Mouse (Mus musculus) c-Kit-positive CD71-positive TER-119-negative erythroid progenitor cells, embryonic 14.5 days (primary cell): ENCODE measurements at regions not wholly inside any gene's neighbourhood (a gene's known extent, or its start where the extent isn't known, plus 50 kb on each side); places are given as distances from the start of the nearest gene placed in this dataset.

Experiments
- DNase-seq: peaks from one replicate; pipeline ENCODE4 v3.0.0-alpha.2; 2013; ENCODE audit warnings: low read depth

DNA sequence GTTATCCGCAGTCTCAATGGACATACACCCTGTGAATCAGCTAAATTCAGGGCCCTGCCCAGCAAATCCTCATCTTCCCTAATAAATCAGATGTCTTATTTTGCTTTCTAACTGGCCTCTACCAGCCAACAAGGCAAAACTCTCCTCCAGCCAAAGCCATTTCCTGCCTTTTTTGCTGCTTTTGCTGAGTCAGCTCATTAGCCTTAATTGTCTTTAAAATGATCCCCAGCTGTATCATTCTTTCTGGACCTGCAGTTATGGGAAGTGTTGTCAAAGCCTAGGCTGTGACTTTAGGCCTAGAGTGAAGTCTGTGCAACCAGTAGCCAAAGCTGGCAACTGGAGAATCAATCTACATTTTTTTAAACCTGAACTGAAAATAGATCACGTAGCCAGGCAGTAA lies 81.4 kb downstream of the Mtpn start:
- no peak for DNase-seq

DNA sequence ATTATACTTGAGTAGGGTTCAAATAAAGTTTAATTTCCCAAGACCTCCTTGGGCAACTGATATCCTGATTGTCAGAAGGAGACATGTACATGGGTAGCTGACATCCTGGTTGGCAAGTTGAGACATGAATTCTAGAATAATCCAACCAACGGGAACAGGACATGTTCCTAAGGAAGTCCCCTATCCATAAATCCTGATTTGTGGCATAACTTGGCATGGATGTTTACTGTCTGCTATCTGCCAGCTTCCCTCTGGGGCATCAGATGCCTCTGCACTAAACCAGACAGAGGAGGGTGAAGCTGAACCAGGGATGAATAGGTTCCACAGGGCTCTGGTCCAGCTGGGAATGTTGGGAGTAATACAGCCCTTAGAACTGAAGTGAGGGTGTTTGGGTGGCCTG lies 94.7 kb downstream of the Mtpn start:
- no peak for DNase-seq

DNA sequence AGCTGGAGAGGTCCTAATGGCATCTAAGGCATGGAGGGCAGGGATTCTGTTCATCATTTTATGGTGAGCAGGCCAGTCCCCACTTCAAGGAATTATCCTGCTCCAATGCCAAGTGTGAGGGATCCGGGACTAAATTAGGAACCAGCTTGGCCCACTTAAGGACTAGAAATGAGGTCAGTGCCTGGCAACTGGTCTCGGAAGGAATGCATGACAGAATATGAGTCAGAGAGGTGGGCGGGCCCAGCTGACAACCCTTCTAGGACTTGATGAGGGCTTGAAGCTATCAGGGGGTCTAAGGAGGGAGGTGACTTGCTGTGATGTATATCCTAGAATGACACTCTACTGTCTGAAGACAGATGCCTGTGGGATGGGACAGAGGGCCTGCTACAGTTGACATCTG lies 100.4 kb upstream of the Fam180a start:
- no peak for DNase-seq

DNA sequence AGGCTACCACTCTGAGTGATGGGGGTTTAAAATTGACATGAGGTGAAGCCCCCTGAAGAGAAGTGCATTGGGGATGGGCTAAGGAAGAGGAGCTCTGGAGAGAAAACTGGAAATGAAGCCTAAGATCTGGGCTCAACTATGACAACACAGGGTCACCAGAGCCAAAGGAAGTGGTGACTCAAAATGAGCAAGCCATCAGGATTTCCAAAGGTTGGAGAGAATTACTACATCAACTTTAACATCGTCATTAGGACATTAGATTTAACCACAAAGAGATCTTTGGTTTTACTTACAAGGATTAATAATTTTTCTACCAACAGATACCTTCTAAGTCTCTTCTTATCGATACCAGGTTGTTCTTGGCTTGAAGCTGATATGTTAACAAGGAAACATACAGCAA lies 98.6 kb upstream of the Fam180a start:
- no peak for DNase-seq

DNA sequence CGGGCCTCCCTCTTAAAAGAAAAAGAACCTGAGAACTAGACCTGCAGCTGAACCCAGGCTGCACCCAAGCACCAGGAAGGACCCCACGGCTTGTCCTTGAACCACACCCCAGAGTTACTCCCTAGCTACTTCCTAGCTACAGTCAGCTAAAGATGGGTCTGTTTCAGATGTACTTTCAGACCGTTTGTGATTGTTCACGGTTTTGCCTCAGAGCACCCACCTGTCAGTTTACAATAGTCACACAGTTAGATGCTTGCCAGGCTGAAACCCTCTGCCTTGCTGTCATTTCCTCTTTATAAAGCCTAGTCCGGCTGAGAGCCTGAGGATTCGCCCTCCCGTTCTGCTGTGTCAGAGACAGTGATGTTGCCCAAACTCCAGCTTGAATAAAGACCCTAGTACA lies 95.0 kb upstream of the Fam180a start:
- DNase-seq, result no peak

DNA sequence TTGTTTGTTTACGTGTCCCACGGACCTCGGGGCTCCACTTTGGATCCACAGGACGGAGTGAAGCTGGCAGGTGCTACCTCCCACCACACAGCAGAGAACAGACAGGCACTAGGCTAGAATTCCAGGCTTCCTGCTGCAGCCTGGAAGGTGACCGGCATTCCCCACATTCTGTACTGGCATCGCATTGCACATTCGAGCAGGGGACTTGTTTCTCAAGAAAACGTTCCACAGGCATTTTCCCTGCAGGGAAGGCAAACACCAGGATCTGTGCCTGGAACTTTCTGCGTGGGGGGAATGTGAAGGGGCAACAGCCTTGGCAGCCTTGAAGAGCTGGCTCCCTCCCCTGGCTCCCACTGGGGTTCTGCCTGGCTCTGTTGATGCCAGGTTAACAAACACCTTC lies 79.1 kb upstream of the Fam180a start:
- no peak for DNase-seq

GRCm38 (mm10) chr6:35403341-35403910 lies 77.5 kb upstream of the Fam180a start:
- no peak for DNase-seq

DNA sequence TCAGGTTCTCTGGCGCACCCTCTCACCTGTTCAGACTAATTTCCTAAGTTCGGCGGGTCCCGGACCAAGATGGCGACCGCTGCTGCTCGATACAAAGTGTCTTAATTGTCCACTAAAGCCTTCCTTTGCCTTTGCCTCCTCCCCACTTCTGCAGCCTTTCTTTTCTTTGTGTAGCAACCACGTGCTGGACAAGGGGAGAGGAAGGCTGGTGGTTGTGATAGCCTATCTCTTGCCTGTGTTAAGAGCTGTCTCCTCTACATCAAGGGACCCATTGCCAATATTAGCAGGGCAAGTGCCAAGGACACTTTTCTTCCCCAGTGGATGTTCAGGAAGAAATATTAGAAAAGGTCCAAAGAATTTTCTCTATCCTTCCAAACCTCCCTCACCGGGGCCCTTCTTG lies 69.8 kb upstream of the Fam180a start:
- DNase-seq, result no peak

DNA sequence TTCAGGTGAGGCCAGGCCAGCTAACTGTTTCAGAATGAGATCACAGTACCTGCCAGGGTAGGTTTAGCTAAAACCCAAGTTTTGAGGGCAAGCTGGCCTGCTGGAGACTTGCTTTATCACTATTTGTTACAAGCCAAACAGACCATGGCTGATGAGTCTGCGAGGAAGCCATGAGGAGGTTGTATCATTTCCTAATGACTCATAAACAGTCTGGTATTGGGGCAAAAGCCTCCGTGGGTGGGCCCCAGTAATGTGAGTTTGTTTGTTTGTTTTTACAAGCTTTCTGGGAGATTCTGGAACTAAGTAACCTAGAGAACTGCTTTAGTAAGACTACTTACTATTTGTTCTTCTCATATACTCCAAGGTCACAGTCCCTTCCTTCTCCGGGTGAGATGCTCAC lies 62.9 kb upstream of the Fam180a start:
- DNase-seq, result no peak

DNA sequence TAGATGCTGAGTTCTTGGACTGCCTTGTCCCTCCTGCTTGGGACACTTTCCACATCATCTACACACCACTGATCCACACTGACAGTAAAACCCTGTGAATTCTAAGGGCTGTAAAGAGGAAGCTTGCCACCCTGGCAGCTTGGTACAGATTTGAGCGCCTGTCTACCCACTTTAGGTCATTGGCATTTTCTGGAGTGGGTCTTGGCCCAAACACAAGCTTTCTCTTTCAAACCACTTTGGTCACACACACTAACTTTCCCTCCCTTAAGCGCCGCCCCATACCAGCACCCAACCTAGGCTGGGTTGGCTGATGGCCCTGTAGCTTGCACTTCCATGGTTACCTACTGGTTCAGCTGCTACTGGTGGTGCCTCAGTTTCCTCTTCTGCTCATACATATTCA lies 55.6 kb upstream of the Fam180a start:
- DNase-seq, result no peak

DNA sequence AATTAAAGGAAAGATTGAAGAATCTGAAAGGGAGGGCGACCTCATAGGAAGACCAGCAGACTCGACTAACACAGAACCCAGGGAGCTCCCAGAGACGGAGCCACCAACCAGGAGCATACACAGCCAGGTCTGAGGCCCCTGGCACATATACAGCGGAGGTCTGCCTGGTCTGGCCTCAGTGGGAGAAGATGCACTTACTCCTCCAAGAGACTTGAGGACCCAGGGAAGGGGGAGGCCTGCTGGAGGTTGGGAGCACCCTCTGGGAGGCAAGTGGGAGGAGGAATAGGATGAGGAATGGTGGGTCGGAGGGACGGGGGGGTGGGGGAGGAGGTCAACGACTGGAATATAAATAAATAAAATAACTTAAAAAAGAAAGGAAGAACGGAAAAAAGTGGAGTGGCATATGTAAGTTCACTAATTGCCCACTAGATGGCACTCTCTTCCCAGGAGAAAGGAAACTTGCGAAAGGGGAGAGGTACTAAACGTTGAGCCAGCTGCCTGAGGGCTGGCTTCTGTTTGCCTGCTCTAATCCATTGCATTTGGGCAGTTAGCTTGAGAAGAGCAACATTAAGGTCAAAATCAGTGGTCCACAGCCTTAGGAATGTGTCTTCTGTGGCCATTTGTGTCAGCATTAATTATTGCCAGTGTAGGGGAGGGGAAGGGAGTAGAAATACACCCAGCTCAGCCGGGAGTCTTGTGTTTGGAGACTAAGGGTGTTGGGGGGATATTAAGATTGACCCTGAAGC lies 55.0 kb upstream of the Fam180a start:
- peak; percentile 46 for DNase-seq

- DNase-seq, result peak; percentile 67
Observed at GRCm38 (mm10) chr6:35379890-35380289, 53.9 kb upstream of the Fam180a start.

GRCm38 (mm10) chr6:35378851-35379250 lies 52.9 kb upstream of the Fam180a start:
- DNase-seq, result no peak

DNA sequence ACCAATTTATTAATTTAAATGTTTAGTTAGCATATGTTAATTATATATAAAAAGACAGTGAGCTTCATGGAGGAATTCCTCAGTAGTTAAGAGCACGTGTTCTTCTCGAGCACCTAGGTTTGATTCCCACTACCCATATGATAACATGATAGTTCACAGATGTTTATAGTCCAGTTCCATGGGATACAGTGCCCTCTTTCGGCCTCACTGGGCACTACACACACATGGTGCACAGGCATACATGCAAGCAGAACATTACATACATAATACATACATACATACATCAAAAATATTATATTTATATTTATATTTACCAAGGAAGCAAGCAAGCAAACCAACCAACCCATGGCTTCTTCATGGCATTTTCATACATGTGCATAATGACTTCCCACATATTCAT lies 51.6 kb upstream of the Fam180a start:
- no peak for DNase-seq

DNA sequence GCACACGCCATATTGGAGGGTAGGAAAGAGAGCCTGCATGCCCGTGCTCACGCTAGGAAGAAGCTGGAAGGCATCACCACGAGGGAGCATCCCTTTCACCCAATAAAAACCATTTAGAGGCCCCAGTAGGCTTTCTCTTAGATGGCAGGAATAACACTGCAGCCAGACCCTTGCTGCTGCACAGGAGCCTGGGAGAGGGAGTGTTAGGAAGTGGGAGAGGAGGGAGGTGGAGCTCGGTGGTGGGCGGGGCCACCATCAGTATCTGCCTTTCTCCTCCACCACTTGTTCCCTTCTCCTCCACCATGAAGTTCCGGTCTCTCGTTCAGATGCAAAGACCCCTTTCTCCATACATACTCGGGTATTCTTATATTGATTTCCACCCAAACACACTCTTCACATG lies 50.6 kb upstream of the Fam180a start:
- DNase-seq, result no peak
